Mouse (Mus musculus) hindbrain, embryonic 16.5 days (tissue): ENCODE results near the gene Ly6g. TPM values are rescaled to one million over a fixed set of nuclear protein-coding genes. Genes with fewer than 3 reads are reported as not detected.
"Not testable (repeated sequence)": the region's sequence is repeated elsewhere in the genome, so short reads cannot be mapped to it uniquely, and the experiment has no call there.

ENCODE experiments used
- ATAC-seq: fragments of 200-750 bp; cut with Nextera tagmentation; 2 replicates; pipeline ENCODE4 v1.8.0; 2017; ENCODE audit warnings: moderate TSS enrichment, moderate library complexity
- H3K27ac ChIP-seq: fragments of 300-500 bp; sonication (generic); 2 replicates; pipeline ENCODE4 v1.5.1; 2014; ENCODE audit warnings: low read depth, mild to moderate bottlenecking, control low read depth, low read length, moderate library complexity
- H3K27me3 ChIP-seq: fragments of 300-500 bp; sonication (generic); replicated peaks from 2 replicates; pipeline ENCODE4 v1.6.1; 2014; ENCODE audit warnings: low read length; ENCODE audit not compliant: control insufficient read depth, insufficient read depth
- H3K36me3 ChIP-seq: fragments of 300-500 bp; sonication (generic); 2 replicates; pipeline ENCODE4 v1.6.1; 2014; ENCODE audit warnings: mild to moderate bottlenecking, low read length, moderate library complexity, mixed read lengths; ENCODE audit not compliant: control insufficient read depth, insufficient read depth
- H3K4me1 ChIP-seq: fragments of 300-500 bp; sonication (generic); 2 replicates; pipeline ENCODE4 v1.6.1; 2014; ENCODE audit warnings: low read depth, low read length; ENCODE audit not compliant: control insufficient read depth, insufficient read depth
- H3K4me2 ChIP-seq: fragments of 300-500 bp; sonication (generic); 2 replicates; pipeline ENCODE4 v1.6.1; 2014; ENCODE audit warnings: mild to moderate bottlenecking, low read length, control low read depth, moderate library complexity
- H3K4me3 ChIP-seq: fragments of 300-500 bp; sonication (generic); 2 replicates; pipeline ENCODE4 v1.5.1; 2014; ENCODE audit warnings: mild to moderate bottlenecking, low read length, control low read depth, moderate library complexity
- H3K9ac ChIP-seq: fragments of 300-500 bp; sonication (generic); 2 replicates; pipeline ENCODE4 v1.6.1; 2014; ENCODE audit warnings: low read depth, mild to moderate bottlenecking, control low read depth, low read length, moderate library complexity
- H3K9me3 ChIP-seq: fragments of 300-500 bp; sonication (generic); 2 replicates; pipeline ENCODE4 v1.6.1; 2014; ENCODE audit warnings: mild to moderate bottlenecking, low read length, moderate library complexity; ENCODE audit not compliant: control insufficient read depth
- WGBS: fragments of 180-500 bp; shearing (Covaris S2); extraction: QIAGEN DNeasy Blood & Tissue Kit; methylation state at CpG from one replicate; pipeline ENCODE4 v1.1.7; 2014; 5-methylcytosine and 5-hydroxymethylcytosine counted together
- polyA plus RNA-seq: library from polyadenylated mRNA; unstranded; fragments of >200 nt; fragmentation: Nextera tagmentation; extraction: Ambion mirVana; gene quantifications from 2 replicates; pipeline ENCODE4 v1.2.1, GENCODE M21; 2015

Ly6g gene
- polyA plus RNA-seq, result not detected in 2 replicates

DNA sequence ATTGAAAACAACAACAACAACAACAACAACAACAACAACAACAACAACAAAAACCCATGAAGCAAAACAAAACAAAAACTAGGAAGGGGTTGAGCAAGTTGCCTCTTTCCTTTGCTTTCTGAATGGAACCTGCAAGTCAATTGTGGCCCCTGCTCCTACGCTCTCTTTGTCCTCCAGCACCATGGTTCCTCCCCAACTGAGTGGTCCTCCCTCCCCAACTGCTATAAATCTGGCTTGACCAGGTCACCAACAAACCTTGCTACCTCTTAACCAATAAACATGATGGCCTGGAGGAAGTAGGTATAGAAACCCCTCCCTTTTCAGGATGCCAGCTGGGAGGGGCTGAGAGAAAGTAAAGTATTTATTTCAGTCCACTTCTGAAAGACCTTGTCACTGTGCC, at the start of gene Ly6g:
TSS of gene Ly6g (plus strand) at position 301 of the 400 bp plus-strand sequence.
- Histone ChIP-seq H3K4me1 (no peaks in the 10 kb centered on the region), H3K4me2 (no peak within 1 kb of the TSS), H3K36me3 (no peaks in the 10 kb centered on the region), H3K27me3 (no peaks in the 10 kb centered on the region), H3K27ac (no peak within 1 kb of the TSS), H3K9me3 (no peaks in the 10 kb centered on the region), H3K9ac (no peak within 1 kb of the TSS), H3K4me3 (no peak within 1 kb of the TSS)
- WGBS, result 75% methylated on average over 1 of the region's 1 CpGs
- ATAC-seq, result no peak

DNA sequence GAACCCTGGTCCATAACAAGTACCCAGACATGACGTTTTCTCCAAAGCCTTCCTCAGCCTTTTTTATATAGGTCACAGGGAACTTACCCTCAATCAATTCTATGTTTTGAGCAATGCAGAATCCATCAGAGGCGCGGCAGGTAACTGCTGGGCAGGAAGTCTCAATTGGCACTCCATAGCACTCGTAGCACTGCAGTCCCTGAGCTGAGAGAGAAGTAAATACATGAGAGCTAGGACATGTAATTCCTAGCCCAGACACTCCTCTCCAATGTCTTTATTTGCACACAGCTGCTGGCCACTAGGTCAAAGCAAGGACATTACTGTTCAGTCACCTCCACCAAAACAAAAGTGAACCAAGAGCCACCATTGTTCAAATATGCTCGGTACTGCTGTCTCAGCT, 44.6 kb upstream of the Ly6g start:
- ATAC-seq, H3K4me1 ChIP-seq, H3K4me3 ChIP-seq, H3K27me3 ChIP-seq, H3K4me2 ChIP-seq, H3K27ac ChIP-seq, H3K36me3 ChIP-seq, H3K9ac ChIP-seq, H3K9me3 ChIP-seq: not testable (repeated sequence)
- 64% methylated on average over 1 of the region's 5 CpGs for WGBS

DNA sequence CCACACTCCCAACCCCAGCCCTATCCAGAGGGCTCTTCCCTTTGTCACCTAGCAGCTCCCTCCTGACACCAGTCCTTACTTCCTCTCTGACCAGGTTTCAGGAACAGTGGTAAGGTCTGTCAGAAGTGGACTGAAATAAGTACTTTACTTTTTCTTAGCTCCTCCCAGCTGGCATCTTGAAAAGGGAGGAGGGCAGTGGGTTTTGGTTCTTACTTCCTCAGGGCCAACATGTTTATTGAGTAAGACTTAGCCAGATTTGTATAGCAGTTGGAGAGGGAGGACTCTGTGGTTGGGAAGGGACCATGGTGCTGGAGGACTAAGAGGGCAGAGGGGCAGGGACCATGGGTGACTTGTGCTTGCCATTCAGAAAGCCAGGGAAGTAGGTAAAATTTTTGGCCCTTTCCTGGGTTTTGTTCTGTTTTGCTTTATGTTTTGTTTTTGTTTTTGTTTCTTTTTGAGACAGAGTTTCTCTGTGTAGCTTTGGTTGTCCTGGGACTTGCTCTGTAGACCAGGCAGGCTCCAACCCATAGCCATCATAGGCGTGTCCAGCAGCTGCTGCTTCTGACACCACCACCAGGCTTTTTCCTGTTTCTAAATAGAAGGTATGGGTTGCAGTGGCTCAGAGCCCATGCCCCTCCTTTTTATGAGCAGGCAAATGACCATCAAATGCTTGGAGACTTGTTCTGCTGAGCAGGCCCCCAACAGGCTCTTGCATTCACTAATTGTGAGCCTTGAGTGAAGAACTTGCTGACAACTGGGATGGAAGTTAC, 43.0 kb upstream of the Ly6g start, which contains the start of gene Ly6c2:
TSS of gene Ly6c2 (minus strand) at position 110 of the 770 bp plus-strand sequence.
- H3K36me3 ChIP-seq, ATAC-seq, H3K4me1 ChIP-seq, H3K9ac ChIP-seq, H3K27ac ChIP-seq, H3K4me2 ChIP-seq, H3K4me3 ChIP-seq, H3K27me3 ChIP-seq, H3K9me3 ChIP-seq: not testable (repeated sequence)
- WGBS, result 100% methylated on average over 1 of the region's 1 CpGs

DNA sequence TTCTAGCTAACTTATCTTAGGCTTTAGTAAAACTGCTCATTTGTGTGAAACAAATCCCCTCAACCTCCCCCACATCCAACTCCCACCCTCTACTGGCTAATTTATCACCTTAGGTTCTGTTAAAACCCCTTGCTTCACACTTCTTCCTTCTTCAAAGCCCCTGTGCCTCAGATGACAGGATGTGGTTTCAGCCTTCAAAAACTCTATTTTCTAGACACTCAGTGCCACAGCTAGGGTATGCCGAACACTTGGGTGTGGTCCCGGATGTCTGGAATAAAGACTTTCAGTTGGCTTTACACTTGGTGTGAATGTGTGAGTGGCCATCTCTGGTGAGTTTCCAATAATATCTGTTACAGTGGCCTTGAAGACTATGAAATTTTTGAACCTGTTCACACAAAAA, 38.5 kb upstream of the Ly6g start:
- no peak for ATAC-seq
- 95% methylated on average over 2 of the region's 2 CpGs for WGBS
- Histone ChIP-seq H3K9me3 (no peaks in the 10 kb centered on the region), H3K27me3 (no peaks in the 10 kb centered on the region), H3K4me1 (no peaks in the 10 kb centered on the region), H3K27ac (no peak overlapping the region), H3K9ac (no peak overlapping the region), H3K36me3 (no peaks in the 10 kb centered on the region), H3K4me3 (no peak overlapping the region), H3K4me2 (no peak overlapping the region)

DNA sequence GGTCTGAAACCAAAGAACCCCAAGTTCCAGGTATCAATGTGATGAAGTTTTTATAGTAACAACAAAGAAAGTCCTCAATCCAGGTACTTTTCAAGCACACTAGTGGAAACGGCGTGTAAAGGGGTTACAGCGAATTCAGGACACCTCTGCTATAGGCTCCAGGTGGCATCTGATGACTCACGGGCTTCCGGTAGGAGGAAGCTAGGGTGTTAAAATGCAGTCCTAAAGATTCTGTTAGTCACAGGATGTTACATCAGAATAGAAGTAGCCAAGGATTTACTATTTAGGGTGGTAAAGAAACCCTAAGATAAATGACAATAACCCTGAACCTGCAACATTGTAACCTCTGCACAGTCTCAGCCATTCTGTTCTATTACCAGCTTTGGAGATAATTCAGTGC, 37.6 kb upstream of the Ly6g start:
- not testable (repeated sequence) for H3K27ac ChIP-seq, H3K9ac ChIP-seq, H3K36me3 ChIP-seq, H3K4me2 ChIP-seq, ATAC-seq, H3K4me1 ChIP-seq, H3K9me3 ChIP-seq, H3K4me3 ChIP-seq, H3K27me3 ChIP-seq
- 98% methylated on average over 5 of the region's 5 CpGs for WGBS

DNA sequence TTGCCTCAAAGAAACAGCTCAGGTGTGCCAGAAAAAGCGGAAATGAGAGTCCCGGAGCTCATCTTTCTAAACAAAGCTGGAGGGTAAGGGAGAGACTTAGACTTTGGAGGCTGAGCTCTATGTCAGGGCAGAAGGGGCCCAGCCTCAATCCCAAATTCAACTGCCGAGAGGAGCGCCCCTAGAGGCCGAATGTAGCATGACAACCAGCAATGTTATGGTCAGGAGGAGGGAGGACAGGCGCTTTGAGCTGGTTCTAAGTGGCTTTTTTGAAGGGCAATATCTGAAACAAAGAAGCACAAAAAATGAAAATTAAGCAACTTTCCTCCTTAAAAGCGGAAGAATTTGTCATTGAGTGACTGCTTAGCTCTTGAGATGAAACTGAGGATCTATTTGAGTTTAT, 36.3 kb upstream of the Ly6g start:
- ATAC-seq, H3K36me3 ChIP-seq, H3K4me2 ChIP-seq, H3K4me3 ChIP-seq, H3K9ac ChIP-seq, H3K4me1 ChIP-seq, H3K27ac ChIP-seq, H3K27me3 ChIP-seq, H3K9me3 ChIP-seq: not testable (repeated sequence)
- WGBS, result 18% methylated on average over 5 of the region's 7 CpGs

DNA sequence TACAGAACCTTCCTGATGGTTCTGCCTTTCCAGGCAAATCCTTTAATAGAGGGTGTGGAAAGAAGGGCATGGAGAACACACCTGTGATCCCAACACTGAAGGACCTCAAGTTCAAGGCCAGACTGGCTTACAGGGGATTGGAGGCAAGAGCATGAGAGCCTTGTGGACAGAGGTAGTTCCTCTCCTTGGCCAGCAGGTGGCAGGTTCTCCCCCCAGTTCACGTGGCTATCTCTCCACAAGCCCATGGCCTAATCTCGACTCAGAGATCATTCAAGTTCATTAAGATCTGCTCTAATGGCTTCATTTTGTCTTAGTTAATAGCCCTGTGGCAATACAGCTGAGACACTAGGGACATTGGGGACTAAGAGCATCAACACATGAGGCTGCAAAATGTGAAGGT, 35.0 kb upstream of the Ly6g start:
- Histone ChIP-seq H3K4me1 (no peaks in the 10 kb centered on the region), H3K4me3 (no peak overlapping the region), H3K27ac (no peak overlapping the region), H3K36me3 (no peaks in the 10 kb centered on the region), H3K27me3 (no peaks in the 10 kb centered on the region), H3K4me2 (no peak overlapping the region), H3K9ac (no peak overlapping the region), H3K9me3 (no peaks in the 10 kb centered on the region)
- ATAC-seq, result no peak
- WGBS, result 13% methylated on average over 2 of the region's 2 CpGs

DNA sequence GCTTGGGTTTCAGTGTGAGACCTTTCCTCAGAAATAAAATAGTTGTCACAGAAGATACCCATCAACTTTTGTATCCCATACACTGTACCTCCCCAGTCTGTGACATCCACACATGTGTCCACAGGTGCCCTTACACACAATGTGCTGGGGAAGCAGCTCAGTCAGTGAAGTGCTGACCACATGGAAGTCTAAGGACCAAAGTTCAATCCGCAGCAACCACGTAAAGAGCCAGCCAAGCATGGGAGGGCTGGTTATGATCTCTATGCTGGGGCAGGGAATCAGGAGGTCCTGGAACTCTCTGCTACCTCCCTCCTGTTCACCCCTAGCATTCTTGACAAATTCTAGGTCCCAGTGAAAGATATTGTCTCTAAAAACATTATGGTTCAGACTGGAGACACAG, 22.7 kb upstream of the Ly6g start:
- not testable (repeated sequence) for H3K27me3 ChIP-seq, H3K4me2 ChIP-seq, H3K27ac ChIP-seq, H3K9ac ChIP-seq, H3K4me1 ChIP-seq, H3K9me3 ChIP-seq, H3K36me3 ChIP-seq, H3K4me3 ChIP-seq, ATAC-seq
- WGBS, result 85% methylated on average over 2 of the region's 2 CpGs

DNA sequence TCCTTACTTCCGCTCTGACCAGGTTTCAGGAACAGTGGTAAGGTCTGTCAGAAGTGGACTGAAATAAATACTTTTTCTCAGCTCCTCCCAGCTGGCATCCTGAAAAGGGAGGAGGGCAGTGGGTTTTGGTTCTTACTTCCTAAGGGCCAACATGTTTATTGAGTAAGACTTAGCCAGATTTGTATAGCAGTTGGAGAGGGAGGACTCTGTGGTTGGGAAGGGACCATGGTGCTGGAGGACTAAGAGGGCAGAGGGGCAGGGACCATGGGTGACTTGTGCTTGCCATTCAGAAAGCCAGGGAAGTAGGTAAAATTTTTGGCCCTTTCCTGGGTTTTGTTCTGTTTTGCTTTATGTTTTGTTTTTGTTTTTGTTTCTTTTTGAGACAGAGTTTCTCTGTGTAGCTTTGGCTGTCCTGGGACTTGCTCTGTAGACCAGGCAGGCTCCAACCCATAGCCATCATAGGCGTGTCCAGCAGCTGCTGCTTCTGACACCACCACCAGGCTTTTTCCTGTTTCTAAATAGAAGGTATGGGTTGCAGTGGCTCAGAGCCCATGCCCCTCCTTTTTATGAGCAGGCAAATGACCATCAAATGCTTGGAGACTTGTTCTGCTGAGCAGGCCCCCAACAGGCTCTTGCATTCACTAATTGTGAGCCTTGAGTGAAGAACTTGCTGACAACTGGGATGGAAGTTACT, 19.8 kb upstream of the Ly6g start:
- ATAC-seq, H3K9ac ChIP-seq, H3K4me1 ChIP-seq, H3K4me3 ChIP-seq, H3K27me3 ChIP-seq, H3K27ac ChIP-seq, H3K9me3 ChIP-seq, H3K4me2 ChIP-seq, H3K36me3 ChIP-seq: not testable (repeated sequence)
- WGBS, result 81% methylated on average over 2 of the region's 2 CpGs
